Mouse (Mus musculus) mouse trophoblast stem cell (cell line): ENCODE results near the gene Gbp7.

Experiments used
- in situ Hi-C, 2 experiments: fragments of 300-500 bp; cut with MseI, MboI; formaldehyde crosslinking; loops; 2 replicates in 1 of 2; 3 replicates in 1 of 2; pipeline ENCODE4 v1.15.1; 2025

Gene Gbp7

GRCm38 (mm10) chr3:142560296-142560948 lies 30.3 kb downstream of the Gbp7 start:
- in situ Hi-C loops, result loop anchor here in 1 of 2 experiments (10.0 kb wide), 1 partner anchor 66 kb away; the partner anchor contains the start of gene Gbp5

- in situ Hi-C loops, result loop anchor here in 1 of 2 experiments (10.0 kb wide), 1 partner anchor 66 kb away; the partner anchor contains the start of gene Gbp5
Observed at GRCm38 (mm10) chr3:142561045-142561646, 31.0 kb downstream of the Gbp7 start.

DNA sequence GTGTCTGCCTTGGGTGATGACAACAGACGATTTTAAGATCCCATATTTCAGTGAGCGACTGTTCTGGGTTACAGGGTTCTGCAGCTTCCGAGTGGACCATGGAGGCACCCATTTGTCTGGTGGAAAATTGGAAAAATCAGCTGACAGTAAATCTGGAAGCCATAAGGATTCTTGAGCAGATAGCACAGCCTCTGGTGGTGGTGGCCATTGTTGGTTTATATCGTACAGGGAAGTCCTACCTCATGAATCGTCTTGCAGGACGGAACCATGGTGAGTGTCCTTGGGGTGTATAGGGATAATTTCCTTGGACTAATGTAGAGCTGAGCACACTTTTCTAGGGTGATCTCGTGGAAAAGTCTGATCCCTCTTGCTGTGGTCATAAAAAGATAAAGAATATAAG lies 31.5 kb downstream of the Gbp7 start:
- in situ Hi-C loops, result loop anchor here in 1 of 2 experiments (10.0 kb wide), 1 partner anchor 67 kb away; the partner anchor contains the start of gene Gbp5

- in situ Hi-C loops, result loop anchor here in 1 of 2 experiments (10.0 kb wide), 1 partner anchor 73 kb away; the partner anchor contains the start of gene Gbp5
Observed at GRCm38 (mm10) chr3:142567490-142567889, 37.3 kb downstream of the Gbp7 start.

- in situ Hi-C loops, result no loop called here
Observed at GRCm38 (mm10) chr3:142570738-142571137, 40.6 kb downstream of the Gbp7 start.

GRCm38 (mm10) chr3:142577108-142577507 lies 47.0 kb downstream of the Gbp7 start:
- in situ Hi-C loops, result no loop called here

- in situ Hi-C loops, result no loop called here
Observed at GRCm38 (mm10) chr3:142578342-142578741, 48.2 kb downstream of the Gbp7 start.

DNA sequence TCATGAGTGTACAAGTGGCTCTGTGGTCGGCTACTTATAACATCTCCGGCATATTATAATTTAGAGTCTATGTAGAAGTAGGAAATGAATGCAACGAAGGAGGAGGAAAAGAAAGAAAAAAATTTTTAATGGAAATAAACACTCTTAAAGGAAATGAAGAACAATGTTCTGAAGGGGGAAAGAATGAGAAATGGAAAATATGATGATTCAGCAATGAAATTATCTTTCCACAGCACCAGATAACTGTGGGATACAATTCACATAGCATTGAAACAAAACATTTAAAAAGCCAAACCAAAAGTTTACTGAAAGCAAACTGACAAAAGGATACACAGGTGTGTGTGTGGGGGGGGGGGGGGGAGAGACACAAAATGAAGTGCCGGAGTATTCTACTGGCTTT lies 52.9 kb downstream of the Gbp7 start:
- in situ Hi-C loops, result no loop called here

DNA sequence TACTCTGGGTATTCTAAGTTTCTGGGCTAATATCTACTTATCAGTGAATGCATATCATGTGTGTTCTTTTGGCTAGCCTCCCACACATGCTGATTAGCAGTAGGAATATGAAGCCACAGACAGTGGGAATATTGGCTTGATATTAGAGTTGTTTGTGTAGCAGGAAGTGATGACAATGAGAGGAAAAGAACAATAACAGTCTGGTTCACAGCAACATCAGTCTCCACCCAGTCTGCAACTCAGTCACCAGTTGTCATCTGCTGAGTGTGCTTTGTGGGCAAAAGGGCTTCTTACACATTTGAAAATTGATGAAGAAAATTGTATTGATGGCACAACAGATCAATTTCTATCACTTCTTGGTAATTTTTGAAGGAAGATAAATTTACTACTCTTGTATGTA lies 57.2 kb downstream of the Gbp7 start:
- in situ Hi-C loops, result no loop called here

- in situ Hi-C loops, result no loop called here
Observed at GRCm38 (mm10) chr3:142588888-142589287, 58.7 kb downstream of the Gbp7 start.

GRCm38 (mm10) chr3:142590431-142591067 lies 60.4 kb downstream of the Gbp7 start:
- in situ Hi-C loops, result no loop called here

DNA sequence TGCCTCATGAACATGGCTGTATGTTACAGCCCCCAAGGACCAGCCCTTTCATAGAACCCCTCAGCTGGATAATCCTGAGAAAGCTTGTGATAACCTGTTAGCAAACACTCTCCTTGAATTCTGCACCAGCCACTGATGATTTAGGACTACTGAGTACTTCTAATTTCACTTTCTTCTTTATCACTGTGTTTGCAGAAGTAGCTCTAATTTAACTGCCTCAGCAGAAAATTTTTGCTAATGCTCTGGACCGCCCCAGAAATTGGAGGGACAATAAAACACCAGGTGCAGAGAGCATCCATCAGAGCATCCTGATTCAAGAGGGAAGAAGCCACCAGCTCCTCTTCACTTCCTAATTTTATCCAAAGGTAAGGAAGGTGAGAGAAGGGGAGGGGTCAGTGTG lies 64.4 kb downstream of the Gbp7 start, which contains the start of gene Gbp2b:
Gene Gbp2b, plus strand, starts transcription at position 301 of the 400 bp plus-strand sequence.
- in situ Hi-C loops, result no loop called here

DNA sequence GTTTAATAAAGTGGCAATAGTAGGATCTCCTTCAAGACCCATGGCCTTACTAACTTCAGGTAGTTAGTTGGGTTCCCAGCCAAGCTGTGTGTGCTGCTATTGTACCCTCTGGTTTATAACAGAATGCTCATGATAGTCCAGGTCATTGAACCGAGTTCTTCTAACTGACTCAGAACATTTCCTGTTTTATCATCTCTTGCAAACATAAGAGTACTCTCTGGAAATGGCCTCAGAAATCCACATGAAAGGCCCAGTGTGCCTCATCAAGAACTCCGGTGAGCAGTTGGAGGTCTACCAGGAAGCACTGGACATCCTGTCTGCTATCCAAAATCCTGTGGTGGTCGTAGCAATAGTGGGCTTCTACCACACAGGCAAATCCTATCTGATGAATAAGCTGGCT lies 67.8 kb downstream of the Gbp7 start:
- in situ Hi-C loops, result no loop called here
